Mouse (Mus musculus): ENCODE results near the gene Bend3.

The Bend3 gene

DNA sequence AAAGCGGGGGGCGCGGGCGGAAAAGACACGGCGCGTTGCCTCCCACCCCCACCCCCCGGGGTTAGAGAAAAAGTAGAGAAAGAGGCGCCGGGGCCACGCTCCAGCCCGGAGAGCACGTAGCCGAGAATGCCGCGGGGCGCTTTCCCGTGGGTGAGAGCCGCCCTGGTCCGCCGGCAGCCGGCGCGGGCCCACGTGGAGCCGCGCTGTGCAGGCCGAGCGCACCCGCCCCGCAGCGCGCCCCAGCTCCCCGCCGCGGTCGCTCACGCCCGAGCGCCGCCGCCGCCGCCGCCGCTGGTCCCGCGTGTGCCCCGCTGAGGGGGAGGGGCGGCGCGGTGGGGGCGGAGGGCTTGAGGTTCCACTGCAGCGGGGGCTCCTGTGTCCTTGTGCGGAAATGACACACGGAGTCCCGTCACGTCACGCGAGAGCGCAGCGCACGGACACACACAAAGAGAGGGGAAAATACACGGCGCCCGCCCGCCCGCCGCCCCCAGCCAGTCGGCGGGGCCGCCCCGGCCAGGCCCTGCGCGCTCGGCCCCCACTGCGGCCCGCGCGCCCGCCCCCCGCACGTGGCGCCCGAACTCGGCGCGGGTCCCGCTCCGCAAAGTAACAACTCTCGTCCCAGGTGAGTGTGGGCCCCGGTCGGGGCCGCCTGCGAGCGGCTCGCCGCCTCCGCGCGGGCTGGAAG is at the start of gene Bend3:
Bend3 (plus strand) TSS at position 81 of the 685 bp plus-strand sequence.
- peak; percentile 65 to 73 for DNase-seq

DNA sequence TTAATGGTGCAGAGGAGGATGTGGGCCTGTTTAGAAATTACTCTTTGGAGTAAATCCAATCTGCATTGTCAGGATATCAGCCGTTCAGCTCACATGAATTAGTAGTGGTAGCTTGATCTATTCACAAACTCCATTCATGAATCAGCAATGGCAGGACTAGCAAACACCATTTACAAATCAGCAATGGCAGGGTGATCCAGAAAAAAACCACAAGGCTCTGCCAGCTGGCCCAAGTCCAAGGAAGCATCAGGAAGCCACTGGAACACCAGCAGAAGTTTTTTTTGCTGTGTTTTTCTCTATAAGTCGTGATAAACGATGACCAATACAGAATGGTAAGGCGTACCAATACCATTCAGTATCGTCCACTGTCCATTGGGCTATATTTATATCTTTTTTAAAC is 48.0 kb upstream of the Bend3 start:
- no peak for DNase-seq

DNA sequence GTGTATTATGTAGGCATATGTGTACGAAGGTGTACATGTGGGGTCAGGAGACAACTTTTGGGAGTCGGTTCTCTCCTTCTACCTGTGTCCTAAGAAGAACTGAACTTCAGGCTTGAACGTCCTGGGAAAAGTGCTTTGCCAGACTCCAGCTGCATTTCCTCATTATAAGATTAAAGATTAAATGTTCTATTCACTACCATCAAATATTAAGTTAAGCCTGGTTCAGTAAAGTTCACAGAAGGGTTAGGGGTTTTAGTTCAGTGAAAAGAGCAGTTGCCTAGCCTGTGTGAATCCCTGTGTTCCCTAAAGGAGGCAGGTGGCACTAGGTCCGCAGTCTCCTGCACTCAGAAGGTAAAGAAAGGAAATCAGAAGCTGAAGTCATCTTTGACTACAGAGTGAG is 44.3 kb upstream of the Bend3 start:
- DNase-seq: no peak

DNA sequence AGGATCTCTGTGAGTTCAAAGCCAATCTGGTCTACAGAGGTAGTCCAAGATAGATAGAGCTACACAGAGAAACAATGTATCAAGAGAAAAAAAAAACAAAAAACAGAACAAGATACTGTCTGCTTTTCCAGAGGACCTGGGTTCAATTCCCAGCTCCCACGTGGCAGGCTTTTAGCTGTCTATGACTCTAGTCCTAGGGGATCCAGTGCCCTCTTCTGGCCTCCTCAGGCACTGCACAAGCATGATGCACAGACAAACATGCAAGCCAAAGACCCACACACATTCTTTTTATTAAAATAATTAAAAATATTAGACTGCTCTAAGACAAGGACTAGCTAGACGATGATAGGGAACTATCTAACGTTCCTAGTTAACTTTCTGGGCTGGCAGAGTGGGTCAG is 42.9 kb upstream of the Bend3 start:
- DNase-seq: peak in 1 of 2 experiments; percentile 8

DNA sequence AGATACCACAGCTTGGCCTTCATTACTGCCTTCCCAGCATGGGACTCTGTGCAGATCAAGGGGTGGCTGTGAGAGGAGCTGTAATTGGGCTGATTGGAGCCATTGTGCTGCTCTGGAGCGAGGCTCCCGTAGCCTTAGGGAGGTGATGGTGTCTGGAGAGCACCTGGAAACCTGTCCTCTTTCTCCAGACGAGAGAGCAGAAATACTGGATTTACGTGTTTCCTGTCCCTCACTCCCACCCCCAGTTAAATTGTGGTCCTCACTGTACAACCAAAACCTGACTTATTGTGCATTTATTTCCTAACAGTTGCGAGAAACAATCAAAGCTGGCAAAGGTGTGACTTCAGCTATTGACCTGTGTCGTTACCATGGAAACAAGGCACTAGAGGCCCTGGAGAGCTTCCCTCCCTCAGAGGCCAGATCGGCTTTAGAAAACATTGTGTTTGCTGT is 39.1 kb upstream of the Bend3 start:
- DNase-seq: no peak

DNA sequence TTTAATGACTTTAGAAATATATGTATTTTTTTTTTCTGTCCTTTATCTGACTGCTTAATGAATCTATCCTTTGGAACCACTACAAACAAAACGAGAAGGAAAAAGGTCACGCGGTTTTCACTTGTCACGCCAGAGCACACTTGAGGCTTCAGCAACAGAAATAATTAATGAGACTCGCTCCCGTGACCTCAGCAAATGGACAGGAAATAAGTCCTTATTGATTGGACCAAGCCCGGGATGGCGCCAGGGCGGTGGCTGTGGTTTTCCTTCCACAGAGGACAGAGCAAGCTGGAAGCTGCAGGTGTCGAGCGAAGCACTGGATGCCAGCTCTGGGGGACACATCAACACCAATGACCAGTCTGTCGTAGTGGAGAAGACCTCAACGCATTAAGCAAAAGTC is 38.6 kb upstream of the Bend3 start:
- no peak for DNase-seq

DNA sequence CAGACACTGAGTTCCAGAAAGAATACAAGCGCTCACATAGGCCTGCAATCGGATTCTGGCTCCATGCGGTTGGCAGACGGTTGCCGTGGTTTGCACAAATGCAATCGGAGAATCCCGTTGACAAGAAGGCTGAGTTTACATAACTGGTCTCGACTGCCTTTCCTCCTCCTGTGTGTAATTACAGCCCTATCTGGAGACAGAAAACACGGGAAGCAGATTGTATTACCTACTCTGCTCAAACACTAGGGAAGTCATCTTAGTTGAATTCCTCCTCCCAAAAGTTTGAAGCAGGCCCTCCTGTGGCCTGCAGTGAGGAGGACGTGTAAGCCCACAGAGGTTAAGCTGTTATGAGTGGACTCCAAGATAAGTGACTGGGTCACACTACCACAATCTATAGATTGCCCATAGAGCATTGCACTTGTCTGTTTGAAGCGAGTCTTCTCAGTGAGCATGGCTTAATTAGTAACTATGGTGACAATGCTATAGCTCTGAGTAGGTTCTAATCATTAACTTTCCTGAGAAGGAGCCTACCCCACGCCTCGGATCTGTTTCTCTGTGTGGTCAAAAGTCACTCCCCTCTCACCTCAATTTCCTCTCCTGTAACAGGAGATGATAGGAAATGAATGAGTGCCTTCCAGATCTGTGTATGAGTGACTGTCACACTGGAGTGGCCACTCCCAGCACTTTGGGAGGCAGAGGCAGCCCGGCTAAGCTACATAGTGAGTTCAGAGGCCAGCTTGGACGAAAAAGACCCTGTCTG is 37.5 kb upstream of the Bend3 start:
- DNase-seq: no peak

DNA sequence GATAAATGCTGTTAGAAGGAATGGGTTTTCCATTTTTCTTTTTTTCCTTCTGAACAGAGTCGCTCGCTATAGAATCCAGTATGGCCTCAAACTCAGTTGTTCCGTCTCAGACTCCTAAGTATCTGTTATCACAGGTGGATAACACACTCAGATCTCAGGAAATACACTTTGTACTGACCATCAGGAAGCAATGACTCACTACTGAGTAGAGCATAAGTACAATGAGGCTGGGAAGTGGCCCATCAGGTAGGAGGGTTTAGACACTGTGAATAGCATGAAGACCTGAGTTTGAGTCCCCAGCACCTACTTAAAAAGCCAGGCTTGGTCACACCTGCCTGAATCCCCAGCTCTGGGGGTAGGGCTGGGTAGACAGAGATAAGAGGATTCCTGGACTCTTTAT is 30.0 kb upstream of the Bend3 start:
- DNase-seq: no peak

DNA sequence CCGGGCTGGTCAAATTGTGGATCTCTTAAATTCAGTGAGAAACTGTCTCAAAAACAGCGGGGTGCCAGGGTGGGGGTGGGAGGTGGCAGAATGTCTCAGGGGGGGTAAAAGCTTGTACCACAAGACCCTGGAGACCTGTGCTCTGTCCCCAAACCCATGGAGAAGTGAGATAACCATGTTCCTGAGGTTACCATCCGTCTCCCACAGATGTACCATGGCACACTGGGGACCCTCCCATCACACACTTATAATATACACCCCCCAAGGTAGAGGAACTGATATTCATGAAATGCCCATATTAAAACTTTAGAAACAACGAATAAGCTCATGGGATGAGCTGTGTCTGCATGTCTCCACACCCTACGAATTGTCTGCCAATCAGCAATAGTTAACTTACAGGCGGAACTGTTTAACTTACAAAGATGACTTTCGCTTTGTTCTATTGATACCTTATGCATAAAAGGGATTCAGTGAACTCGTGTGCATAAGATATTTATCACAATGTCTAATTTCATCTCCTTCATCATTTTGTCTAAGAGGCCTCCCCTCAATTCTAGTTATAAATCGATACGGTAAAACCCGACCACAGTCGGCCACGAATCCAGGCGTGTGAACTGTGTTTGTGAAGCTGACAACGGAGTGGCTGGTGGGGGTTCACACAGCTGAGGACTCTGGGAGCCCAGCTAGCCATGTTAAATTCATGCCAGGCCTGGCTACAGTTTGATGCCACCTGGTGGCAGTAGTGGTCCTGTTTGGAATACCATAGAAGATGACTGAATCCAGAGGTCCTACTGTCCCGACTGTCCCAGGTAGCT is 26.6 kb upstream of the Bend3 start:
- peak; percentile 56 to 63 for DNase-seq

DNA sequence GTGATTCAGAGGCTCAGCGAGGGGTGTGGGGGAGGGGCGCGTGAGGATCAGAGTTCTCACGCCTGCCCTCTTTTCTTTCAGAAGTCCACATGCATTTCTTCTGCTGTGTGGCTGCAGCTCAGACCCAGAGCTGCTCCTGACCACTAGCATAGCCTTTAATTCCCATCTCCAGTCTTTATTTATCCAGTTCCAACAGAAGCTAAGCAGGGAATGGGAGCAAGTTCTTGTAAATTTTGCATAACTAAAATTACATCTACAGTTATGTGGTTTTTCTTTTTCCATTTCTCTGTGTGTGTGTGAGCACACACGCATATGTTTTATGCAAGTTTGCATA is 26.0 kb upstream of the Bend3 start:
- no peak for DNase-seq

DNA sequence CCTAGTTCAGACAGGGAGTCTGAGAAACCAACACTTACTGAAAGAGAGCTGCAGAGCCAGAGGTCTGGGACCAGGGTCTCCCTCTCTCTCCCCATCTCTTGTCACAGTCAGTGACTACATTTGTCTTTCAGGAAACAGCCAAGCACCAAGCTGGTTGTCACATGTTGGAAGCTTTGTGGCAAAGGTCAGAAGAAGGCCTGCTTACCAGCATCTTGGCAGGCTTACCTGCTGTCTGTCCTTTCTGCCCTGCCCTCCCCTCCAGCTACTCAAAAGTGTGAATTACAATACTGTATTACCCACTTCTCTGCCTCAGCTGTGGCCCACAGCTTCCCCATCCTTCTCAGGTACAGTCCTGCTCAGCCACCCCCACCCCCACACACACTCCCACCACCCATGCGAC is 24.4 kb upstream of the Bend3 start:
- DNase-seq: no peak

DNA sequence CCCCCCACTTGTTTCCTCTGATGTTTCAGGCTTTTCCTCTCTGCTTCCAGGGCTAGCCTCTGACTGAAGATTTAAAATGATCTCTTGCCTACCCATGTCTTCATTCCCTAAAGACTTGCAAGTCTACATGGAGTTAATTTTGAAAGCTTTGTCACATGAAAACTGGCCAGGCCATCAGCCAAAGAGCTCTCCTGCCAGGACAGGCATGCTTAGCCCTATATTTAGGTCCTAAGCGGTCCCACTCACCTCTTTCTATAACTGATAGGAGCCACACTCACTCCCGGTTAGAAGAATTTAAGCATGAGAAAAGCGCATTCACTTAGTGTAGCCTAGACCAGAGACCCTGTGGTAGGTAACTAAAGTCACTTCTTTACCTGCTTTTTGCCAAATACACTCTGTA is 24.0 kb upstream of the Bend3 start:
- no peak for DNase-seq

DNA sequence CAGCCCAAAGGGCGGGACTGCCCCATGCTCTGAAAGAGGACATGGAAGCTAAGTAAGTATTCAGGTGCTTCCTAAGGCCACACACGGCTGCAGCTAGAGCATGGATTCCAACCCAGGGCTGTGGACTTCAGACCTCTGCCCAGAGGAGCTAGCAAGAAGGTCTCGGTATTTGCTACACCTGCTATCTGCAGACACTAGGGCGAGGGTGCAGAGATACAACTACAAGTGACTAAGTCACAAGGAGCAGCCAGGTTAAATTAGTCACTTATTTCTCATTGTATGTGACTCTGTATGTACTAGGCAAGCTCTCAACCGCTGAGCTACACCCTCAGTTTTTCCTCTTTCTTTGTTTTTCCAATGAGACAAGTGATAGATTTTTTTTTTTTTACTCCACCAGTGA is 15.8 kb upstream of the Bend3 start:
- no peak for DNase-seq

DNA sequence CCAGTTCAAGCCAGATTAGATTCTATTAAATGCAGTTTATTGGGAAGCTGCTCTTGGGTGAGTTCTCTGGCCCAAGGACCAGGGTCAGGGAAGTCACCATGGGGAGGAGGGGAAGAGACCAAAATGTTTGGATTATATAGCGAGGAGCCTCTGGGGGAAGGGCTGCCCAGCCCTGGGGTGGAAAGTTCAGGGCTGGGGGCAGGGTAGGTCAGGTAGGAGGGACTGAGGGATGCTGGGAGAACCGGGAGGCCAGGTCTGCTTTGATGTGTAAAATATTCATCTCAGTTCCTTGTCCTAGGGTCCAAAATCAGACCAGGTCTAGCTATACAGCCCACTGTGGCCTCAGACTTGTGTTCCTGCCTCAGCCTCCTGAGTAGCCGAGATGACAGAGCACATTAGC is 15.4 kb upstream of the Bend3 start:
- no peak for DNase-seq

DNA sequence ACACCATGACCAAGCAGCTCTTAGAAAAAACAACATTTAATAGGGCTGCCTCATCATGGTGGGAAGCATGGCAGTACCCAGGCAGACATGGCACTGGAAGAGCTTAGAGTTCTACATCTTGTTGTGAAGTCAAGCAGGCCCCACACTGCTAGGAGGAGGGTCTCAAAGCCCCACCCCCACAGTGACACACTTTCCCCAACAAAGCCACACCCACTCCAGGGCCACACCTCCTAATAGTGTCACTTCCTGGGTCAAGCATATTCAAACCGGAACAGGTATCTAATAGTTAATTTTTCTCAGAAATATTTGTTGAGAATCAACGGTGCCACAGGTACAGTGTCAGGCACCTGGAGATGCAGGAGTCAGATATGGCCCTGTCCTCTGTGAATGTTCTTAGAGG is 12.4 kb upstream of the Bend3 start:
- DNase-seq: no peak

DNA sequence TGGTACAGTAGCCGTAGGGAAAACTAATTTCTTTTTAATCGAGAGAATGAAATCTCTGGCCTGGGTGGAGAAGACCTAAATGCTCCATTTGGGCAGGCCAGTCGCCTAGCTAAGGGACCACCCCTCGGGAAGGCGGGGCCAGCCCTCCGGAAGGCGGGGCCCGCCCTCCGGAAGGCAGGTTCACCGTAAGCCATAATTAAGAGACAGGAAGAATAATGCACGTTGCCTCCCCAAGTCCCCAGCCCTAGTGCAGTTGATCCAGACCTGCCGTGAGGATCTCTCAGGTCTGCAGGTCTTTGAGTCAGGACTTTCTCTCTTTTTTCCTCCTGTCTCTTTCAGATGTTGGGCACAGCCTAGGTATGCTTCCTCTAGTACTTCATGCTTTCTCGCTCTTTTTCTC is 11.0 kb upstream of the Bend3 start:
- peak; percentile 46 to 52 for DNase-seq

DNA sequence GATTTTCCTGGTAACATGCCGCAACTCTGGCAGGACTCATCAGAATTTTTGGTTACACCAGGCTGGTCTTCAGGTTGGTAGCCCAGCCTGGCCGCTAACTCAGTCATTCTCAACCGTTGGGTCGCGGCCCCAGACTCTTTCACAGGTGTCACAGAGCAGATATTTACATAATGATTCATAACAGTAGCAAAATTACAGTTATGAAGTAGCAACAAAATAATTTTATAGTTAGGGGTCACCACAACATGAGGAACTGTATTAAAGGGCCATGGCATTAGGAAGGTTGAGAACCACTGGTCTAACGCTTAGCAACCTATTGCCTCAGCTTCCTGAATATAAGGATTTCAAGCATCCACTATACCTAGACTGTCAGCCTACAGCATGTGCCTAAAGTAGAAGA is 10.3 kb upstream of the Bend3 start:
- DNase-seq: no peak

DNA sequence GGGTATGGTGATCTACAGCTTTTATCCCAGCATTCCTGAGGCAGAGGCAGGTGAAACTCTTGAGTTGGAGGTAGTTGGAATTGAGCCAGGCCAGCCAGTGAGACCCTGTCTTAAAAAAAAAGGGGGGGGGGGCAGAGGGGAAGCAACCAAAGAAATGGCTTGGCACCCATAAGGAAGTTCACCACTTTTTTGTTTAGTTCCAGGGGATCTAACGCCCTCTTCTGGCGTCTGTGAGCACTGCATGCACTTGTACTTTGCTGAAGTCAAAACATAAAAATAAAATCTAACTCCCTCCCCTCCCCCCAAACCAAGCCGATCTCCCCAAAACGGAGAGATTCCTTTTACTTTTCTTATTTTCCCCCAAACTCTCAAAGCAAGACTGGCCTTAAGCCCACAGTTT is 3.3 kb upstream of the Bend3 start:
- peak; percentile 71 to 76 for DNase-seq

DNA sequence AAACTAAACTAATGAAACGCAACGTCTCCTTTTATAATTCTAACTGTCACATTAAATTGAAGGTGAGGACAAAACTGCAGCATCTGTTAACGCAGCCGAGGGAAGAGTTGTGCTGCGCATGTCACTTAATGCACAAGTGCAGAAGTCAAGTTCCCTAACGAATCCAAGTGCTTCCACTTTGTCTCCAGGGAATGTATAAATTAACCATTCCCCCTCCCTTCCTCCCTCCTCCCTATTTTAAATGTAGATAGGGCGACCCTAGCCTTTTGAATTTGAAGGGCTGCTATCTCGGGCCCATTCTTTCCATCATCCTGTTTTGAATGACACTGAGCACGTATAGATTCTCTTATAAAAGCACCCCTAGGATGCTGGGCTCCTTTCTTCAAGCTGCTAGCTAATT is 1.2 kb upstream of the Bend3 start:
- no peak for DNase-seq

DNA sequence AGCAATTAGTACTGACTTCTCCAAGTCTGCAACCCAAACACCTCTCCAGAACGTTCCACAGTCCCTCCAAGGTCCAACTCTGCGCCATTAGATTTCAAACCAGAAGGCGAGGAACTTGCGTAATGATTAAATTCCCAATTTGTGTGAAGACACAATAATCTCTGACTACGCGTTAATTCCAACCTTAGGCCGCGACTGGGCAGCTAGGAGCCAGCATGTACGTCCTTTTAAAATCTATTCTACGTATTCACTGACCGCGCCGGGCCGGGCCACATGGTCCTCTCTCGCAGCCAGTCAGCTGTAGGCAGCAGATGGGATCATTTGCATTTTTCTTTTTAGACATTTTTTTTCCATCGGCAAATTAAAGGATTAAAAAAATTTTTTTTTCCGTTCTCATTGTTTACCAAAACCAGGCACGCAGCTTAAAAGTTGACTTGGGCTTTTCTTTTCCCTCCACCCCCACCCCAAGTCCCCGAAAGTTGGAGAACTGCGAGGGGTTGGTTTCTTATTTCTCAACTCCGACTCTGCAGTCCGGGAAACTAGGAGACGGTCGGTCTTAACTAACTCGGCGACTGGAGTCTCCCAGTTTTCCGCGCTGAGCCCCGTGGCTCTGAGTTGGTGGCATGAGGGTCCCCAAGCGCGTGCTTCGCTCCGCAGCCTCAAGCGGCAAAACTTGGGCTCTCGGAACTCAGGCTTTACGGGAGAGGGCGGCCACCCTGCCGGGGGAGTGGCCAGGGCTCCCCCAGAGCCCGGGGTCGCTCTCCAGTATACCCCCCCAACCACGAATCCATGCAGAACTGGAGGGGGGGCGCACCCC is 558 bp upstream of the Bend3 start:
- peak; percentile 36 to 46 for DNase-seq

DNA sequence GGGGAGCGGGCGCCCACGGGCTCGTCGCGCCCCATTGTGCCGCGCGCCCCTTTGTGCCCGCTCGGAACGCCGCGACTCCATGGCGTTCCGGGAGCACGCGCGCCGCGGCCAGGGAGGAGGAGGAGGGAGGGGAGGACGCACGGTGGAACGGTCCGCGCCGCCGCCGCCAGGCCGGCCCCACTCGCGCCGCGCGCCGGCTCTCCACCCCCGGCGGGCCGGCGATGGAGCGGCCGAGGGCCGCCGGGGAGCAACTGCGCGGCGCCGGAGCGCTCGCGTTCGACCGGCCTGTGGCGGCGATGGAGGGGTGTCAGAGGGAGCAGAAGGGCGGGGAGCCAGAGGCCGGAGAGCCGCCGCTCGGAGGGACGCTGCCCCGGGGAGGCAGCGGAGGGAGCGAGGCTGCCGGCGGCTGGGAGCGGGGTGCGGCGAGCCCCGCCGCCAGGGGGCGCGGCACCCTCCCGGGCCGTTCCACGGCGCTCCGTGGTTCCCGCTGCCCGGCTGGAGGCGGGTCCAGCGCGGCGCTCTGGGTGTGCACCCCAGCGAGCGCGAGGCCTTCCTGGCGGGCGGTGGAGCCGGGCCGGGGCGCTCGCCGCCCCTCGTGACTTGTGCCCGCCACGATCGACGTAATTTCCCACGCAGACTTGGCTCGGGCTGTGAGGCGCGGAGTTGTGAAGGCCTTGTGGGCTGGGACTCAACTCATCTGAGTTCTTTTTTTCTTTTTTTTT is 966 bp downstream of the Bend3 start:
- DNase-seq: peak; percentile 89 to 92

DNA sequence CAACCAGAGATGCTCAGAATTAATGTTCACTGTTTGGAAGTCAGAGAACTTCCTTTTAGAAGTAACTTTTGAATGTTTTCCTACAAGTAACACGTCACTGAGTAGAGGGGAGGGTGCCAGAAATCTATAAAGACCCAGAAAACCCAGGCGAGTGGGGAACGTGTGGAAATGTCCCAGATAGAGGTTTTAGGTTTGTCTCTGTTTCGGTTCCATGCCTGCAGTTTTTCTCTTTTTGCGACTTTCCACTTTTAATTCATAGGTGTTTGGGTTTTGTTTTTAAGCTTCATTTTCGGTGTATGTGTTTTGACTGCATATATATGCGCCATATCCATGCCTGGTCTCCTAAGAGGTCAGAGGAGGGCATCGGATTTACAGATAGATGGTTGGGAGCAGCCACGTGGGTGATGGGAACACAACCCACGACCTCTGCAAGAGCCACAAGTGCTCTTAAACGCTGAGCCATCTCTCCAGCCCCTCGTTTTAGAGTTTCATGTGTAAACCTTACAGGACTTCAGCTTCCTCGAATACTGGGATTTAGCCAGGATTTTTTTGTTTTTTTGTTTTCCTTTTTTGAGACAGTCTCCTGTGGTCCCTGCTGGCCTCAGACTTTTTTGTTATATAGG is 1.7 kb downstream of the Bend3 start:
- peak in 1 of 2 experiments; percentile 9 for DNase-seq
